Mouse (Mus musculus) lung, adult 2 months (tissue): ENCODE results near the gene Hcn2. TPM values are rescaled to one million over a fixed set of nuclear protein-coding genes. Genes with fewer than 3 reads are reported as not detected.

Experiments used
- DNase-seq: peaks from one replicate; pipeline ENCODE4 v3.0.0; 2022
- H3K4me1 ChIP-seq: fragments of 200-500 bp; 2 replicates; pipeline ENCODE4 v1.6.1; 2011; ENCODE audit warnings: low read length; ENCODE audit not compliant: control insufficient read depth, insufficient read depth
- H3K4me3 ChIP-seq: fragments of 200-500 bp; replicated peaks from 2 replicates; pipeline ENCODE3; 2011; ENCODE audit warnings: low read depth, mild to moderate bottlenecking, control low read depth, low read length; ENCODE audit errors: extremely low read depth
- CTCF ChIP-seq: fragments of 200-500 bp; IDR thresholded peaks from 2 replicates; pipeline ENCODE4 v1.5.1; 2011; ENCODE audit warnings: mild to moderate bottlenecking, low read length, control low read depth; ENCODE audit not compliant: insufficient read depth
- POLR2A ChIP-seq: fragments of 200-500 bp; IDR thresholded peaks from 2 replicates; pipeline ENCODE4 v1.6.1; 2011; ENCODE audit warnings: low read depth, mild to moderate bottlenecking, control low read depth, low read length, borderline replicate concordance; ENCODE audit errors: extremely low read depth
- WGBS: fragments of 180-500 bp; shearing (Covaris S2); methylation state at CpG from one replicate; pipeline ENCODE4 v1.1.7; 2018; 5-methylcytosine and 5-hydroxymethylcytosine counted together
- polyA plus RNA-seq: library from polyadenylated mRNA; depleted of rRNA; stranded (reverse); fragments of >200 nt; gene quantifications from 2 replicates; pipeline ENCODE4 v1.2.3, GENCODE M21; 2012; rRNA removed

The Hcn2 gene
- 3.0 and 3.9 TPM in 2 replicates for polyA plus RNA-seq

GRCm38 (mm10) chr10:79716254-79716987, at the start of gene Hcn2:
Hcn2 (plus strand) TSS chr10:79716634.
- no peaks in the 10 kb centered on the region; the same call in 1 of the 2 replicates for H3K4me1 ChIP-seq
- H3K4me3 ChIP-seq: peak within 1 kb of the TSS; percentile 6
- 4% methylated on average over 87 of the region's 91 CpGs for WGBS
- no peak for TF ChIP-seq CTCF
- TF ChIP-seq POLR2A: no peak
- no peak for DNase-seq

DNA sequence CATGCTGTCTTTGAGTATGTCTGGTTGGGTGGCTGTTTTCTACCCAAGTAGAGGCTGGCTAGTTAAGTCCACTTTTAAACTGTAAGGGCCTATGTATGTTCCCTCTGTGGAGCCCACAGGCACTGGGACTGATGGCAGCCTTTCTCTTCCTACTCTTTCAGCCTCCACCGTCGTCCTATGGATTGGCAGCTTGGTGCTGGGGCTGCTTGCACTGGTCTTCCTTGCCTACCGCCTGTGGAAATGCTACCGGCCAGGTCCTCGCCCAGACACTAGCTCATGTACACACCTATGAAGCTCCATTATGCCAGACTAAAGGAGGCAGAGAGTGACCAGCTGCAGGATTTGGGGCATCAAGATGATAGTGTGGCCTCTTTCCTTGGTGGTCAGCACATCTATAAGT, 48.4 kb upstream of the Hcn2 start:
- TF ChIP-seq CTCF (no peak), POLR2A (no peak)
- Histone ChIP-seq H3K4me1 (peaks cover 3% of the 10 kb centered on the region; the same call in 1 of the 2 replicates), H3K4me3 (no peak overlapping the region)
- DNase-seq: no peak
- 78% methylated on average over 5 of the region's 5 CpGs for WGBS

- peak; percentile 93 for DNase-seq
- H3K4me1 ChIP-seq: peaks cover 3% of the 10 kb centered on the region; the same call in 1 of the 2 replicates
- H3K4me3 ChIP-seq: peak within 1 kb of the TSS; percentile 80
- under 1% methylated on average over 45 of the region's 45 CpGs for WGBS
- TF ChIP-seq POLR2A: peak; percentile 55; the same call in 1 of the 2 replicates
- TF ChIP-seq CTCF: peak; percentile 46
Measured at GRCm38 (mm10) chr10:79668771-79669575, 47.5 kb upstream of the Hcn2 start, which contains the start of gene Tpgs1. Tpgs1 (plus strand) TSS chr10:79669369.

DNA sequence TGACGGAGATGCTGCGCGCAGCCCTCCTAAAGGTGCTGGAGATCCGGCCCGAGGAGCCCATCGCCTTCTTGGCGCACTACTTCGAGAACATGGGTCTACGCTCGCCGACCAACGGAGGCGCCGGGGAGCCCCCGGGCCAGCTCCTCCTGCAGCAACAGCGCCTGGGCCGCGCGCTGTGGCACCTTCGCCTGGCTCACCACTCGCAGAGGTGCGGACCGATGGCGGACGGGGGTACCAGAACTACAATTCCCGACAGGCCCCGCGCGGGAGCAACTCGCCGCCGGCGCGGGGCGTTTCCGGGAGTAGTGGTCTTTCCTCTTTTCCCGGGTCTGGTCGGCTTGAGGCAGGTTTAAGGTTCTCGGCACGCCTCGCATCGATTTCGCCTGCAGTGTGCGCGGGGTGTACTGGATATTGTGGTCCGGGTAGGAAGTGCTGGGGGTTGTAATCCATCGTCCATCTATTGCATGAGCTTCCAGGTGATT, 46.8 kb upstream of the Hcn2 start:
- DNase-seq: peak; percentile 84
- WGBS: under 1% methylated on average over 47 of the region's 47 CpGs
- peak overlapping the region; percentile 80 for H3K4me3 ChIP-seq
- peaks cover 3% of the 10 kb centered on the region; the same call in 1 of the 2 replicates for H3K4me1 ChIP-seq
- TF ChIP-seq POLR2A: no peak
- TF ChIP-seq CTCF: no peak

DNA sequence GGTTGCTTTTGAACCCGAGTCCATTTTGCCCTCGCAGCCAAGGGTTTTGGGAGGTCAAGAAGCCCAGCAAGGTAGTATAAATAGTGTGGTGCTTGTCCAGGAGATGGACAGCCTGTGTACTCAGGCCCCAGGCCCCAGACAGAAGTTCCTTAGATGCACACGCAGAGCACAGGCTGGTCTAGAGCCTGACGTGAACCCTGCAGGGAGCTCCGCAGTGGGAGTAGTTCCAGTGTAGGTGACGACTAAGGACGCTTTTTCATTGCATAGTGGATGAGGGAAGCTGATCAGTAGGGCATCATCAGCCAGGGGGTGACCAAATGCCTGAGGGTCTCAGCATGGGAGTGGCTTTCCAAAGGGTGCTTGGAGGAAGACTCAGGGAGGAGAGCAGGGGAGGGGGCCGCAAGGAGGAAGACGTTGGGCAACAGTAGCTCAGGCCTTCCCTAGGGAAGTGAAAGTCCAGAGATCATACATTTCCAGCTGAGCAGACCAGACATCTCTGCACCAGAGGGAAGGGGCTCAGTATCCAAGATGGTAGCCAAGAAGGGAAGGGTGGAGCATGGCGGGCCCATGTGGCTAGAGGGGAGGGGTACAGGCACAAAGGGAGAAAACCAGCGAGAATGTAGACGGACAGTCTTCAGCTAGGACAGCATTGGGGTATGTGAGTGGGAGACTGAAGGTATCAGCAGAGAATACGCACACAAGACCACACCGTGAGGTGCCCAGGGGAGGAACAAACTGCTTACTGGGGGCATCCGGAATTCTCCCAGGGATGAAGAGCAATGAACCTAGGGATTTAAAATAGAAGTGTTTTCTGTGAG, 46.2 kb upstream of the Hcn2 start:
- peaks cover 3% of the 10 kb centered on the region; the same call in 1 of the 2 replicates for H3K4me1 ChIP-seq
- no peak for TF ChIP-seq CTCF
- H3K4me3 ChIP-seq: peak overlapping the region; percentile 80
- DNase-seq: no peak
- WGBS: 32% methylated on average over 15 of the region's 15 CpGs

DNA sequence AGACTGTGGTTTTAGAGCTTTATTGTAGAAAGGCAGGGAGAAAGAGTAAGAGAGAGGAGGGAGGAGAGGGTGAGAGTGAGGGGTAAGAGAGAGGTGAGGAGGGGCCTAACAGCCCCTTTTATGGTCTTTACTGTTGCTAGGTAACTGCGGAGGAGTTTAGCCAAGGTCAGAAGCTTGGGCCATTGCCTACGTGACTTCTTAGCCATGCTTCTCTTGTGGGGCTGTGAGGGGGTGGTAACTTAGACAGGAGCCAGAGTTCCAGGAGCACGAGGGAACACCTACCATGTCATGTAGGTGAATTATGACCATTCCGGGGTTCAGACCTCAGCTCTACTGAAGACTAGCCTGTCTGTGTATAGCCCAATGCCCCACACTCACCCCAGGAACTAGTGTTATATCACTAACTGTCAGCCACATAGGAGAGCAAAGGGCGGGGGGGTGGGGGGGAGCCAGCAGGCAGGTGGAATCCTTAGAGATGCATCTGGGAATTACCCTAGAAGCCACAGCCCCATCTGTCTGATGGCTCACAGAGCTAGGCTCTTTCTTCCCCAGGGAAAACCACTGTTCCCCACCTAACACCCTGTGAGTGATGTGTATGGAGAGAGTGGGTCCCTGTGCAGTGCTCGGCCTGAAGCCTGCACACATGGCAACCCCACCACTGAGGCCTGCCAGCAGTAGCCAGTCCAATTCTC, 44.9 kb upstream of the Hcn2 start:
- peaks cover 3% of the 10 kb centered on the region; the same call in 1 of the 2 replicates for H3K4me1 ChIP-seq
- H3K4me3 ChIP-seq: no peak overlapping the region
- no peak for DNase-seq
- WGBS: 69% methylated on average over 6 of the region's 6 CpGs
- TF ChIP-seq CTCF: no peak
- no peak for TF ChIP-seq POLR2A

DNA sequence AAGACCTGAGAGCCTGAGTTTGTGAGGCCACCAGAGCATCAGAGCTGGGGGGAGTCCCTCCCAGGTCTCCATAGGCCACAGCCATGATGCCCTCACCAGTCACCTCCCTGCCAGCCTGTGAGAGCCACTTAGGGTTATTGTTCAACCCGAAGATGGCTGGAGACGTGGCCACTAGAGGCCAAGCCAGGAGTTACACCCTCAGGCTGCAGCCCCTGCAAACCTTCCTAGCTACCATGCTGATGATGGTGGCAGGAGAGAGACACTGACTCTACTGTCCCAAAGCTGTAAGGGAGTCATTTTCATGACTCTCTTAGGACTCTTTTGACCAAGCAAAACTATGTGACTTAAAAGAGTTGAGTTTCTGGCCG, 44.4 kb upstream of the Hcn2 start:
- peaks cover 3% of the 10 kb centered on the region; the same call in 1 of the 2 replicates for H3K4me1 ChIP-seq
- no peak for DNase-seq
- no peak overlapping the region for H3K4me3 ChIP-seq
- TF ChIP-seq POLR2A (no peak), CTCF (0 out of 2 replicates have a peak, but pooled peaks have one; percentile 3)
- WGBS: 60% methylated on average over 3 of the region's 3 CpGs

DNA sequence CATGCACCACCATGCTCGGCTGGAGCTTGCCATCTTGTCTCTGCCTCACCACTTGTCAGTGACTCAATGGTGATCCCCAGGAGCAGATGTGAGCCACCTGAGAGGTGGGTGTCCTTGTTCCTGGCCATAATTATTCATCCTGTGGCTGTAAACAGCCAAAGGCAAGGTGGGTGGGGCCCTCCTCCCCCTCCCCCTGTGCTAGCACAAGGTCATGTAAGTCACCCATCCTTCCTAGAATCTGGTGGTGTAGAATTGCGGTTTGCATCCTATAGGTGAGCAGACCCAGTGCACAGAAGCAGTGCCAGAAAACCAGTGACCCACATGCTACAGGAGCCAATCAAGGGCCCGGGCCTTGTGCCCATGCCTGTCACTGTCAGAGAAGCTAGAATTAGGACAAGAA, 43.4 kb upstream of the Hcn2 start:
- H3K4me1 ChIP-seq: peaks cover 3% of the 10 kb centered on the region; the same call in 1 of the 2 replicates
- no peak overlapping the region for H3K4me3 ChIP-seq
- TF ChIP-seq POLR2A (no peak), CTCF (no peak)
- DNase-seq: no peak
- WGBS: 95% methylated on average over 3 of the region's 3 CpGs
